Mouse (Mus musculus) erythroblast, adult 5-6 weeks (primary cell): ENCODE measurements around the gene Eif5. TPM values are rescaled to one million over a fixed set of nuclear protein-coding genes. Genes with fewer than 3 reads are reported as not detected.

ENCODE experiments used
- ATAC-seq: replicated peaks from 2 replicates; pipeline ENCODE4 v1.8.0; 2016; ENCODE audit warnings: moderate number of reproducible peaks, mild to moderate bottlenecking, moderate TSS enrichment, inconsistent platforms; ENCODE audit not compliant: poor library complexity, low FRiP score, severe bottlenecking
- total RNA-seq, 2 experiments: library from RNA; stranded (forward) in 1 of 2; stranded (reverse) in 1 of 2; fragments of 150-400 nt in 1 of 2; fragments of 200-764, 138-1000 nt in 1 of 2; gene quantifications; 2 replicates each; pipeline versions ENCODE4 v1.2.3 to v1.2.4; 2015 to 2017; ENCODE audit warnings: low replicate concordance in 2 of 2

Gene Eif5
- total RNA-seq (2015; ENCODE audit: low replicate concordance) (1,226 and 1,283 TPM in 2 replicates), total RNA-seq (2017; ENCODE audit: low replicate concordance) (1,807 and 1,822 TPM in 2 replicates)

- ATAC-seq = peak; percentile 82
Observed at GRCm38 (mm10) chr12:111537796-111538291, at the start of gene Eif5. Gene Eif5, plus strand, starts transcription at chr12:111538016.

DNA sequence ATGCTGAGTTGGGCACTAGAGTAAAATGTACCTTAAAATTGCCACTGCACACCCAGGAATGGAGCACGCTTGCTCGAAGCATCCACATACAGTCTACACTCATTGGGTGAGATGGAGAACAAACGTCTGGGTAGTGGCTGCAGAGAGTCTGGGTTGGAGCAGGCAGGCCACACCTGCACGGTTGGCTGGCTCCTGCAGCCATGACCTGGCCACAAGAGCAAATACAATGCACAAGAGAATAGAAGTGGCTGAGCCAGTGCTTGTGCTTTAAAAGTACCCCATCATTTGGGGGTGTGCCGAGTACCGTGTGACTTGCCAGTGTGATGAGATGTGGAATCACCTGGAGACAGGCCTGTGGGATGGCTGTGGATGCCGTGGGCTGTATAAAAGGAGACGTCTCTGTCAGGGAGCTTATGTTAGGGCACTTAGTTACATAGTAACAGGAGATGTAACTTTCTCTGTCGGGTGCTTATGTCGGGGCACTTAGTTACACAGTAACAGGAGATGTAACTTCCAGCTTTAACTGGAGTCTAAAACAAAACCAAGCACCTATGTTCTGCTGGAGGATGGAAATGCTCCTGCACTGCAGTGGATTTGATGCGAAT is 48.5 kb upstream of the Eif5 start:
- no peak for ATAC-seq

GRCm38 (mm10) chr12:111494931-111495330 is 42.9 kb upstream of the Eif5 start:
- ATAC-seq = no peak

- 0 out of 2 replicates have a peak, but pooled peaks have one; percentile 42 for ATAC-seq
Observed at GRCm38 (mm10) chr12:111497076-111497475, 40.7 kb upstream of the Eif5 start.

GRCm38 (mm10) chr12:111499617-111500016 is 38.2 kb upstream of the Eif5 start:
- ATAC-seq = no peak

DNA sequence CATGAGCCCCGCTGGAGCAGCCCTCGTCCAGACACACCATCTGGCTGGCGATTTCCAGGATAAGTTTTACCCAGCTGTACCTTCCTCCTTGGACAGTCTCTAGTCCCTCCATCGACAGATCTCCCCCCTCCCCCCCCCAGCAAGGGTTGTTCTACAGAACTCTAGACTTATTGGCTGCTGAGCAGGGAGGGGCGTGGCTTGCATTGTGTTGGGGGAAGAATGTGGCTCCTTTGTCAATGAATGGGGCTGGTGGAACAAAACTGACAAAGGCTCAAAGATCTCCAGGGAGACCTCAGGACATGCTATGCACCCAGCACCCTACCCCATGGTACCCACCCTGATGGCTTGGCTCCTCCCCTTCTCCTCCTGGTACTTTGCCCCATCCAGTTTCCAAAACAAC is 37.1 kb upstream of the Eif5 start:
- ATAC-seq = no peak

- ATAC-seq = no peak
Observed at GRCm38 (mm10) chr12:111503063-111503567, 34.7 kb upstream of the Eif5 start.

DNA sequence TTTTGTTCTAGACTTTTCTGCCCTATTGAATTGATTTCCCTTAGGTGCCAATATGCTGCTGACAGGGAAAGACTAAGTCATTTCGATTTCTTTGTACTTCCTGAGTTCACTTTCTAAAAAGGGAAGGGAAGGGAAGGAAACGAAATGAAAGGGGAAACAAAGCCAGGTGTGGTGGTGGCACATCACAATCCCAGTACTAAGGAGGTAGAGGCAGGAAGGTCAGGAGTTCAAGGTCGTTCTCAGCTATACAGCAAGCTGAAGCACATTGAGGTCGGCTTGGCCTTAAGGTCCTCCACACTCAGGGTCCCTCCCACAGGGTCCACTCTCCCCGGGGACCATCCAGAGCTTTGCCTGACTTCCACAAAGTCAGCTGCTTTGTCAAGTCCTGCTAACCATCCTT is 34.2 kb upstream of the Eif5 start:
- ATAC-seq = no peak

DNA sequence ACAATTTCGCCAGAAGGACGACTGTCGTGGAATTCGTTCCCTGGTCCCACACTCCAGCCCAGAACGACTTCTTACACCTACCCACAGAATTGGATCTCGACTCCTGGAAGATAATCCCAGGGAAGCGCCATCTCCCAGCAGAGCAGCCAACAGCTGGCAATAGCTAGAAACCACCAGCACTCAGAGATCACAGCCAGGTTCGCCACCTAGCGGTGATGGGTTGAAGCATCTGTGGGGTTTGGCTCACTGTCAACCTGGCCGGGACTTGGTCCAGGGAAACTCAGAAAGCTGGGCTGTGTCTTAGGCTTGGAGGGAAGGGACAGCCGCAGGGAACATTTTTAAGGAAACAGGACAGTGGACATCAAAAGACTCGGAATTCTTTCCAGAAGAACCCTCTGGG is 32.9 kb upstream of the Eif5 start:
- ATAC-seq = peak; percentile 88

- ATAC-seq = no peak
Observed at GRCm38 (mm10) chr12:111507001-111507400, 30.8 kb upstream of the Eif5 start.

DNA sequence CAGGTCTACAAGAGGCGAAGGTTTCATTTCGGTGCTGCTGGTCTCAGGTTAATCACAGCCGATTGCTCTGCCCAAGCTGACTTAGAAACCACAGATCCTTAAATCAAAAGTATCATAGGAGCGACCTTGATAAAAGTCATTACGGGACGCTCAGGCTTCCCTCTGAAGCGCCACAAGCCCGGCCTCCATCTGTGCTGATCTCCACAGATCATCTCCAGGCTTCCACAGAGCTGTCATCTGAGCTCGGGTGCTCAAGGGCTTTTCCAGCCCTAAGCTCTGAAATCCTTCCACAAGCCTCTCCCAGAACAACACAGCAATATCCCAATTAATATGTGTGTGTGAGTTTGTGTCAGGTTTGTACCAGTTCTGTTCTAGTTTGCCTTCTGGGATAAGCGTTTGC is 29.9 kb upstream of the Eif5 start:
- 0 out of 2 replicates have a peak, but pooled peaks have one; percentile 18 for ATAC-seq

DNA sequence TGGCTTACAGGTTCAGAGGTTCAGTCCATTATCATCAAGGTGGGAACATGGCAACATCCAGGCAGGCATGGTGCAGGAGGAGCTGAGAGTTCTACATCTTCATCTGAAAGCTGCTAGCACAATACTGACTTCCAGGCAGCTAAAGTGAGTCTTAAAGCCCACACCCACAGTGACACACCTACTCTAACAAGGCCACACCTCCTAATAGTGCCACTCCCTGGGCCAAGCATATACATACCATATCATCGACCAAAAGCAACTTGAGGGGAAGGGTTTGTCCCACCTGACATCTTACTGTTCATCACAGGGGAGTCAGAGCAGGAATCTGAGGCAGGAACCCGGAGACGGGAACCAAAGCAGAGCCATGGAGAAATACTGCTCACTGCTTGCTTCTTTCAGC is 29.4 kb upstream of the Eif5 start:
- peak; percentile 20; the same call in 1 of the 2 replicates for ATAC-seq

DNA sequence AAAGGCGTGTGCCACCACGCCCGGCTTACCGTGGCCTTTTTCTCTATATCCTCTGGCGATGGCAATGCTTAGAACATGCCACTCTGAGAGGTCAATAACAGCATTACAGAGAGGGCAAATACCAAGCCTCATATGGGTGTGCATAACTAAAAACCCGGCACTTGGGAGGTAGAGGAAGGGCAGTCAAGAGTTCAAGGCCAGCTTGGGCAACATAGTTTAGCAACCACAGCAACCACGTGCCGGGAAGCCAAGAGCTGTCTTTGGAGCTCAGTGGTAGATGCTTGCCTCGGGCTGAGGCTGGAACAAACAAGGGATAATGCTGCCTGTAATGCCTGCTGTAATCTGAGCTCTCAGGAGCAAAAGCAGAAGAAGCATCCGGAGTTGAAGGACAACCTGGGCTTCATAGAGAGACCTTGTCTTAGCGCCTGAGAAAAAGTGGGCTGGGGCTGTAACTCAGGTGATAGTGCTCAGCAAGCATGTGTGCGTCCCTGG is 25.2 kb upstream of the Eif5 start:
- ATAC-seq = no peak

DNA sequence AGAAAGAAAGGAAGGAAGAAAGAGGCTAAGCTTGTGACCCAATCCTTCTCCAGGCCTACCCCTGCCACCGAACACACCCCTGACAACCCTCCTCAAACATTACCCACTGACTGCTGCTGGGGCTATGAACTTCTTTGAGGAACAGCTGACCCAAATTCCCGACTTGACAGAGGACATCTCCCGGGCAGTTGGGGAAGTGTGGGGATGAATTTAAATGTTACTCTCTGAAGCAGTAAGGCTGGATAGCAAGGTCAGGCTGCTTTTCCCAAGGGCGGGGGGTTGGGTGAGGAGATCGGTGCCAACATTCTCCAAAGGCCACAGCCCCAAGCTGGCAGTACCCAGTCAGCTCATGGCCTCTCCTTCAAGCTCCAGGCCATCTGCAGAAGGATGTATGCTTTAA is 24.1 kb upstream of the Eif5 start:
- no peak for ATAC-seq

DNA sequence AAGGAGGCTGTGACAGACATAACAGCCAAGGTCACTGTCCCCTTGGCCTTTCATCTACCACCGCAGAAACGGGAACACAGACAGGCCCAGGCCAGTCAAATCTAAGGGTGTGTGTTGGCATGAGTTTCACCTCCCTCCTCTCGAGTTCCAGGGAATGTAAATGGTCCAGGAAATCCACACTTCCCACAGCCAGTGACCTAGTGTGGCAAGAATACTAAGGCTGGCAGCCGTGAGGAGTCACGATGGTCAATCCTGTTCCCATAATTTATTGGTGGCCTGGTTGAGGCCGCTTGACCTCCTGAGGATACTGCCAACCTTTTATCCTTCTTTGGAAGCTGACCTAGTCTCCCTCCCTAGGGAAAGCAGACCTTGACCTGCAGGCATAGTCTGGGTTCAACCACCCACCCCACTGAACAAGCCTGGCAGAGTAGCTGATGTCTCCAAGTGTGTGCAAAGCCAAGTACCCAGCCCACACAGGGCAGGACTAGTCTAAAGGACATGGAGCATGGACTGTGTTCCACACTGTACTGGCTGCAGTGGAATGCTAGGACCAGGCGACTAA is 23.5 kb upstream of the Eif5 start:
- no peak for ATAC-seq

DNA sequence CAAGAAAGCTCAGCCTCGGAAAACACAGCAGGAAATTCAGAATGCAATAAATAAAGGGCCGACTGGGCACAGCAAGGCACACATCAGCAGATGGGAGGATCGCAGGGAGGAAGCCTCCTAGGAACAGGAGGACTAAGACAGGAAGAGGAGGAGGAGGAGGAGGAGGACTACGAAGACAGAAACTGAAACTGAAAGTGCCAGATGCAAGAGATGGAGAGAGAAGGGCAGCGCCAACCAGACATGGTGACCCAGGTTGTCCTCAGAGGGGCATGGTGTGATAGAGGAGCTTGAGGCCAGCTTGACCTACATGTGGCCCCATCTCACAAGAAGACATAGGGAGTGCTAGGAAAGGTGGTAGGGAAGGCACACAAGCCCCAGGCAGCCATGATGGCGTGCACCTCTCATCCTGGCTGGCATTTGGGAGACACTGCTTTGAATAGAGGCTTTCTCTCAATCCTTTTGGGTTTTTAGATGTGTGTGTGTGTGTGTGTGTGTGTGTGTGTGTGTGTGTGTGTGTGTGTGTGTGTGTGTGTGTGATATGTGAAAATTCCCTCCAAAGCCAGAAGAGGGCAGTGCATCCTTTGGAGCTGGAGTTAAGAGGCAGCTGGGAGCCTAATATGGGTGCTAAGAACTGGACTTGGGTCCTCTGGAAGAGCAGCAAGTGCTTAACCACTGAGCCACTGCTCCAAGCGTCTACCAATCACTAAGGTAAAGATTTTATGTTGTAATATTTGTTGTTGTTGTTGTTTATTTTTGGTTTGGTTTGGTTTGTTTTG is 22.8 kb upstream of the Eif5 start:
- ATAC-seq = no peak

DNA sequence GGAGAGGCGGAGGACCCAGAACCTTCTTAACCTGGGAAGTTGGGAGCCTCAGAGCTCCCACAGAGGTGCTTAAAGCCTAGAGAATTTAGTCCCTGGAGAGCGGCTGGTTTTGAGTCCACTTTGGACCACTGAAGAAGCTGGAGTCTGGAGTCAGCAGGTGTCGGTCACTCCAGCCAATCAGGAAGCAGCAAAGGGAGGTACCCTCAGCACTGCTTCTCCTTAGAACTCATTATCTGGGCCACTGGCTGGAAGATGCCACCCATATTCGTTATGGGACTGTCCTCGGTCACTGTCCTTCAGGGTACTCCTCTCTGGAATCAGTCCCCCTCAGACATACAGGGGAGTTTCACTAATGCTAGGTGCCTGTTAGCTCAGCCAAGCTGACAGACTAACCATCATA is 21.9 kb upstream of the Eif5 start:
- no peak for ATAC-seq

GRCm38 (mm10) chr12:111516826-111517225 is 21.0 kb upstream of the Eif5 start:
- ATAC-seq = peak; percentile 68

DNA sequence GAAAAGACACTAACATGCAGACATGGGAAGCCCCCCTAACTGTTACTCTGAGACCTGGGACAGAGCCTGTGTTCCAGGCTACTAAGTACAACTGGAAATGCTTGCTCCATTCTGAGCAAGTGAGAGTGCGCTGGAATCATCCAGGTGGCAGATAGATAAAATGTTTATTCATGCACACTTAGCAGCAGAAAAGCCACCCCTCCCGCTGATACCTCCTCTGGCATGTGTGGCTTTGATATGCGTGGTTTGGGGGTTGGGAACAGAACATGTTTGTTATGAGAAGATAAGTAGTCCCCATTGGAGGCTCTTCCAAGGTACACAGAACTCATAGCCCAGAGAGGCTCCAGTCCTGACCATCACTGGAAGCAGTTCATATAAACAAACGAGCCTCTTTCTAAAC is 19.9 kb upstream of the Eif5 start:
- ATAC-seq = peak; percentile 74

GRCm38 (mm10) chr12:111518391-111518790 is 19.4 kb upstream of the Eif5 start:
- peak; percentile 39 for ATAC-seq
